Mouse (Mus musculus) stomach, embryonic 14.5 days (tissue): ENCODE measurements around the gene Otulin. TPM values are rescaled to one million over a fixed set of nuclear protein-coding genes. Genes with fewer than 3 reads are reported as not detected.

ENCODE experiments used
- ATAC-seq: fragments of 200-750 bp; cut with Nextera tagmentation; 2 replicates; pipeline ENCODE4 v1.8.0; 2017; ENCODE audit warnings: low read depth, moderate TSS enrichment; ENCODE audit not compliant: insufficient number of reproducible peaks, insufficient read depth, low FRiP score
- H3K27ac ChIP-seq: fragments of 300-500 bp; sonication (generic); 2 replicates; pipeline ENCODE4 v1.5.1; 2014; ENCODE audit warnings: mild to moderate bottlenecking, low read length, moderate library complexity, mixed read lengths
- H3K27me3 ChIP-seq: fragments of 300-500 bp; sonication (generic); 2 replicates; pipeline ENCODE4 v1.6.1; 2014; ENCODE audit warnings: low read length, control low read depth, mixed read lengths; ENCODE audit not compliant: control insufficient read depth, insufficient read depth
- H3K36me3 ChIP-seq: fragments of 300-500 bp; sonication (generic); 2 replicates; pipeline ENCODE4 v1.6.1; 2014; ENCODE audit warnings: mild to moderate bottlenecking, control low read depth, low read length, moderate library complexity, mixed read lengths; ENCODE audit not compliant: control insufficient read depth, insufficient read depth
- H3K4me1 ChIP-seq: fragments of 300-500 bp; sonication (generic); 2 replicates; pipeline ENCODE4 v1.6.1; 2014; ENCODE audit warnings: low read length, control low read depth, mixed read lengths; ENCODE audit not compliant: control insufficient read depth, insufficient read depth
- H3K4me2 ChIP-seq: fragments of 300-500 bp; sonication (generic); replicated peaks from 2 replicates; pipeline ENCODE4 v1.6.1; 2014; ENCODE audit warnings: low read depth, low read length, control low read depth
- H3K4me3 ChIP-seq: fragments of 300-500 bp; sonication (generic); 2 replicates; pipeline ENCODE4 v1.5.1; 2014; ENCODE audit warnings: low read depth, low read length, control low read depth
- H3K9ac ChIP-seq: fragments of 300-500 bp; sonication (generic); replicated peaks from 2 replicates; pipeline ENCODE4 v1.6.1; 2014; ENCODE audit warnings: low read depth, mild to moderate bottlenecking, control low read depth, low read length, moderate library complexity, mixed read lengths
- H3K9me3 ChIP-seq: fragments of 300-500 bp; sonication (generic); 2 replicates; pipeline ENCODE4 v1.6.1; 2016; ENCODE audit warnings: low read depth, low read length, control low read depth; ENCODE audit not compliant: control insufficient read depth
- WGBS: fragments of 180-500 bp; shearing (Covaris S2); extraction: QIAGEN DNeasy Blood & Tissue Kit; methylation state at CpG from one replicate; pipeline ENCODE4 v1.1.7; 2014; 5-methylcytosine and 5-hydroxymethylcytosine counted together
- polyA plus RNA-seq: library from polyadenylated mRNA; unstranded; fragments of >200 nt; fragmentation: Nextera tagmentation; extraction: Ambion mirVana; gene quantifications from 2 replicates; pipeline ENCODE4 v1.2.1, GENCODE M21; 2014

Otulin gene
- polyA plus RNA-seq, 1 experiment from 2014 or later: 33.2 TPM

GRCm38 (mm10) chr15:27569924-27570323 lies 60.6 kb downstream of the Otulin start:
- ATAC-seq: no peak
- Histone ChIP-seq H3K9ac (no peak overlapping the region), H3K4me3 (no peak overlapping the region), H3K4me1 (no peaks in the 10 kb centered on the region), H3K27ac (no peak overlapping the region), H3K27me3 (no peaks in the 10 kb centered on the region), H3K36me3 (peaks cover 2% of the 10 kb centered on the region), H3K9me3 (no peaks in the 10 kb centered on the region), H3K4me2 (no peak overlapping the region)
- WGBS: 78% methylated on average over 2 of the region's 2 CpGs

- H3K27me3 ChIP-seq: no peaks in the 10 kb centered on the region
- 87% methylated on average over 6 of the region's 6 CpGs for WGBS
Observed at GRCm38 (mm10) chr15:27568371-27568770, 62.1 kb downstream of the Otulin start.

GRCm38 (mm10) chr15:27567356-27567755 lies 63.1 kb downstream of the Otulin start:
- ATAC-seq: no peak
- 89% methylated on average over 16 of the region's 16 CpGs for WGBS
- no peaks in the 10 kb centered on the region for H3K27me3 ChIP-seq
- H3K9ac ChIP-seq: no peak overlapping the region
- no peak overlapping the region for H3K4me3 ChIP-seq
- no peak overlapping the region for H3K4me2 ChIP-seq
- H3K36me3 ChIP-seq: no peaks in the 10 kb centered on the region; the same call in 1 of the 2 replicates
- H3K4me1 ChIP-seq: no peaks in the 10 kb centered on the region
- H3K27ac ChIP-seq: no peak overlapping the region
- no peaks in the 10 kb centered on the region for H3K9me3 ChIP-seq

More at GRCm38 (mm10) chr15:27568371-27568770, 62.1 kb downstream of the Otulin start:
- ATAC-seq: no peak
- peaks cover 2% of the 10 kb centered on the region for H3K36me3 ChIP-seq
- no peak overlapping the region for H3K9ac ChIP-seq
- no peak overlapping the region for H3K4me2 ChIP-seq
- H3K9me3 ChIP-seq: no peaks in the 10 kb centered on the region
- H3K4me3 ChIP-seq: no peak overlapping the region
- H3K4me1 ChIP-seq: no peaks in the 10 kb centered on the region
- no peak overlapping the region for H3K27ac ChIP-seq

GRCm38 (mm10) chr15:27565626-27566185 lies 64.8 kb downstream of the Otulin start:
- H3K36me3 ChIP-seq: no peaks in the 10 kb centered on the region
- no peak overlapping the region for H3K4me2 ChIP-seq
- H3K27ac ChIP-seq: no peak overlapping the region
- no peak for ATAC-seq
- no peak overlapping the region for H3K9ac ChIP-seq
- 86% methylated on average over 10 of the region's 10 CpGs for WGBS
- H3K27me3 ChIP-seq: no peaks in the 10 kb centered on the region
- no peaks in the 10 kb centered on the region for H3K4me1 ChIP-seq
- H3K9me3 ChIP-seq: no peaks in the 10 kb centered on the region
- H3K4me3 ChIP-seq: no peak overlapping the region

GRCm38 (mm10) chr15:27564106-27565100 lies 66.1 kb downstream of the Otulin start:
- WGBS: 90% methylated on average over 14 of the region's 14 CpGs
- Histone ChIP-seq H3K9ac (no peak overlapping the region), H3K27ac (no peak overlapping the region), H3K27me3 (no peaks in the 10 kb centered on the region), H3K4me1 (no peaks in the 10 kb centered on the region), H3K4me2 (no peak overlapping the region), H3K9me3 (no peaks in the 10 kb centered on the region), H3K4me3 (no peak overlapping the region), H3K36me3 (no peaks in the 10 kb centered on the region)
- no peak for ATAC-seq

- ATAC-seq: no peak
- Histone ChIP-seq H3K9me3 (no peaks in the 10 kb centered on the region), H3K4me1 (no peaks in the 10 kb centered on the region), H3K27me3 (no peaks in the 10 kb centered on the region), H3K9ac (no peak overlapping the region), H3K27ac (no peak overlapping the region), H3K36me3 (no peaks in the 10 kb centered on the region), H3K4me2 (no peak overlapping the region), H3K4me3 (no peak overlapping the region)
- WGBS: 74% methylated on average over 11 of the region's 11 CpGs
Observed at GRCm38 (mm10) chr15:27560315-27560714, 70.2 kb downstream of the Otulin start.

GRCm38 (mm10) chr15:27558456-27559147 lies 71.9 kb downstream of the Otulin start:
- no peaks in the 10 kb centered on the region for H3K36me3 ChIP-seq
- no peaks in the 10 kb centered on the region for H3K9me3 ChIP-seq
- WGBS: 62% methylated on average over 16 of the region's 16 CpGs
- no peak overlapping the region for H3K4me2 ChIP-seq
- H3K9ac ChIP-seq: no peak overlapping the region
- H3K27me3 ChIP-seq: no peaks in the 10 kb centered on the region
- no peak overlapping the region for H3K27ac ChIP-seq
- no peak for ATAC-seq
- H3K4me3 ChIP-seq: no peak overlapping the region
- no peaks in the 10 kb centered on the region for H3K4me1 ChIP-seq

- H3K9ac ChIP-seq: no peak overlapping the region
- no peak overlapping the region for H3K27ac ChIP-seq
- 93% methylated on average over 5 of the region's 5 CpGs for WGBS
- H3K36me3 ChIP-seq: no peaks in the 10 kb centered on the region
- no peak for ATAC-seq
- H3K4me3 ChIP-seq: no peak overlapping the region
- H3K4me1 ChIP-seq: peaks cover 7% of the 10 kb centered on the region; the same call in 1 of the 2 replicates
- H3K27me3 ChIP-seq: no peaks in the 10 kb centered on the region
- H3K4me2 ChIP-seq: no peak overlapping the region
- no peaks in the 10 kb centered on the region for H3K9me3 ChIP-seq
Observed at GRCm38 (mm10) chr15:27553554-27553953, 76.9 kb downstream of the Otulin start.
